ENCODE assay signal across 8 mouse cellular contexts in the genomic region with DNA sequence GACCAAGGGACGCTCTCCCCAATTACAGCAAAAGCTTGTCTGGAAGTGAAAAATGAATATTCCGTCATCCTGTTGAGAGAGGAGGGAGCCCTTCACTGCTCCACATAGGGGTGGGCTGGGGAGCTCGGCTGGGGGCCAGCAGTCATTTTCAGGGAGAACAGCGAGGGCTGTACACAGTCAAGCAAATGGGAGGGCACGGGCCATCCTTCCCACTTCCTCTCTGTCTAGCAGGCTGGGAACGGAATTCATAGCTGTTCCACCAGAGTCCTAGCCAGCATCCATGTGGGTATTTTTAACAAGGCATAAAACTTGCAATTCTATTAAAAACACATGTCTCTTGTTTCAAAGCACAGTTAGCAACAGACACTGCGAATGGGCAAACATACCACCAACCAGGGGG. TPM values are rescaled to one million over a fixed set of nuclear protein-coding genes. Genes with fewer than 3 reads are reported as not detected.
DNase-seq lines count a peak whose midpoint lies in the region; ATAC-seq and TF ChIP-seq lines count a peak whose summit lies in the region.

No protein-coding gene starts in this region.

- WGBS in hindbrain, embryonic 15.5 days: 55% methylated on average over 7 of the region's 7 CpGs
- 60% methylated on average over 7 of the region's 7 CpGs for WGBS in hindbrain, embryonic 11.5 days
- WGBS in neural tube, embryonic 15.5 days: 67% methylated on average over 7 of the region's 7 CpGs

- H3K27me3 ChIP-seq in hindbrain, embryonic 15.5 days: no peaks in the 10 kb centered on the region
- no peaks in the 10 kb centered on the region for H3K27me3 ChIP-seq in hindbrain, embryonic 11.5 days (ENCODE audit: control insufficient read depth, insufficient read depth, low read length)
- H3K27me3 ChIP-seq in neural tube, embryonic 15.5 days (replicated peaks): no peaks in the 10 kb centered on the region

- H3K27ac ChIP-seq in hindbrain, embryonic 15.5 days (replicated peaks): no peak overlapping the region
- no peak overlapping the region for H3K27ac ChIP-seq in hindbrain, embryonic 11.5 days (ENCODE audit: low read depth, low read length)
- peak overlapping the region; percentile 49 for H3K27ac ChIP-seq in layer of hippocampus, adult 2 months
- H3K27ac ChIP-seq in neural tube, embryonic 15.5 days (replicated peaks): no peak overlapping the region; the same call in 1 of the 2 replicates

- H3K4me2 ChIP-seq in hindbrain, embryonic 15.5 days: no peak overlapping the region
- no peak overlapping the region for H3K4me2 ChIP-seq in hindbrain, embryonic 11.5 days (replicated peaks; ENCODE audit: low read depth, low read length)
- H3K4me2 ChIP-seq in neural tube, embryonic 15.5 days: no peak overlapping the region

- 0 out of 2 replicates have a peak, but pooled peaks have one; percentile 38 for ATAC-seq in hindbrain, embryonic 15.5 days (ENCODE audit: low FRiP score, low read depth)
- ATAC-seq in hindbrain, embryonic 11.5 days (ENCODE audit: low FRiP score): no peak
- no peak for ATAC-seq in neural tube, embryonic 15.5 days (ENCODE audit: low FRiP score)

- H3K36me3 ChIP-seq in hindbrain, embryonic 15.5 days: no peaks in the 10 kb centered on the region
- no peaks in the 10 kb centered on the region for H3K36me3 ChIP-seq in hindbrain, embryonic 11.5 days (ENCODE audit: control insufficient read depth, insufficient read depth, low read length)
- H3K36me3 ChIP-seq in neural tube, embryonic 15.5 days: no peaks in the 10 kb centered on the region

- no peak for DNase-seq in hindbrain, embryonic 11.5 days (ENCODE audit: low spot score)
- DNase-seq in frontal cortex, postnatal 10 days (ENCODE audit: low spot score in 2 of 2): peak; percentile 27 to 30
- peak; percentile 13 to 42 for DNase-seq in layer of hippocampus, adult 2 months (ENCODE audit: low spot score in 2 of 2)
- peak; percentile 75 to 77 for DNase-seq in right cerebral cortex, postnatal 10 days (ENCODE audit: low spot score in 2 of 2)
- DNase-seq in neural tube, embryonic 10.5 days (ENCODE audit: extremely low spot score, low spot score): no peak
- DNase-seq in adrenal gland, postnatal 25 days: no peak

- H3K9ac ChIP-seq in hindbrain, embryonic 15.5 days: no peak overlapping the region
- H3K9ac ChIP-seq in hindbrain, embryonic 11.5 days (ENCODE audit: low read depth, low read length): no peak overlapping the region
- H3K9ac ChIP-seq in neural tube, embryonic 15.5 days (replicated peaks): no peak overlapping the region

- H3K4me1 ChIP-seq in hindbrain, embryonic 15.5 days (replicated peaks): 0 out of 2 replicates have a peak, but pooled peaks cover 6% of the 10 kb centered on the region
- no peaks in the 10 kb centered on the region for H3K4me1 ChIP-seq in hindbrain, embryonic 11.5 days (replicated peaks; ENCODE audit: control insufficient read depth, insufficient read depth, low read length)
- 0 out of 2 replicates have a peak, but pooled peaks cover 5% of the 10 kb centered on the region for H3K4me1 ChIP-seq in neural tube, embryonic 15.5 days

- no peak overlapping the region for H3K4me3 ChIP-seq in hindbrain, embryonic 15.5 days
- H3K4me3 ChIP-seq in hindbrain, embryonic 11.5 days (ENCODE audit: low read depth, low read length): no peak overlapping the region
- H3K4me3 ChIP-seq in layer of hippocampus, adult 2 months: no peak overlapping the region; the same call in 1 of the 2 replicates
- H3K4me3 ChIP-seq in neural tube, embryonic 15.5 days (replicated peaks): no peak overlapping the region

- no peak for TF ChIP-seq CTCF in layer of hippocampus, adult 2 months (conservative IDR thresholded peaks at IDR 0.05)

- H3K9me3 ChIP-seq in hindbrain, embryonic 15.5 days: no peaks in the 10 kb centered on the region
- H3K9me3 ChIP-seq in hindbrain, embryonic 11.5 days (ENCODE audit: control insufficient read depth, low read length): no peaks in the 10 kb centered on the region
- H3K9me3 ChIP-seq in neural tube, embryonic 15.5 days (replicated peaks): no peaks in the 10 kb centered on the region

RNA-seq across cellular contexts. Expression of gene Pdzd2, which starts 59.0 kb away (rescaled TPM):
- polyA plus RNA-seq in hindbrain, embryonic 15.5 days (2015; fragmentation: Nextera tagmentation; extraction: Ambion mirVana): 16.8 and 16.9 TPM in 2 replicates
- 4.0 and 5.5 TPM in 2 replicates for polyA plus RNA-seq in hindbrain, embryonic 11.5 days (2014; fragmentation: Nextera tagmentation; extraction: Ambion mirVana)
- total RNA-seq in layer of hippocampus, adult 2 months (2021): 10 to 100 TPM; 63.9 to 67.7 TPM
- polyA plus RNA-seq in neural tube, embryonic 15.5 days (2015; fragmentation: Nextera tagmentation; extraction: Ambion mirVana): 16.7 and 18.2 TPM in 2 replicates
- total RNA-seq in adrenal gland, postnatal 25 days (2021): 11.3 and 14.4 TPM in 2 replicates

Comparison
In these comparisons a context has a peak if more than half of its experiments do, and no peak if none do; other contexts are left out.
1. DNase-seq: peak in frontal cortex, postnatal 10 days (2 of 2), layer of hippocampus, adult 2 months (2 of 2) and right cerebral cortex, postnatal 10 days (2 of 2); none in hindbrain, embryonic 11.5 days (single experiment), neural tube, embryonic 10.5 days (single experiment) and adrenal gland, postnatal 25 days (single experiment).